Mouse (Mus musculus): ENCODE results near the gene Zfc3h1.

DNA sequence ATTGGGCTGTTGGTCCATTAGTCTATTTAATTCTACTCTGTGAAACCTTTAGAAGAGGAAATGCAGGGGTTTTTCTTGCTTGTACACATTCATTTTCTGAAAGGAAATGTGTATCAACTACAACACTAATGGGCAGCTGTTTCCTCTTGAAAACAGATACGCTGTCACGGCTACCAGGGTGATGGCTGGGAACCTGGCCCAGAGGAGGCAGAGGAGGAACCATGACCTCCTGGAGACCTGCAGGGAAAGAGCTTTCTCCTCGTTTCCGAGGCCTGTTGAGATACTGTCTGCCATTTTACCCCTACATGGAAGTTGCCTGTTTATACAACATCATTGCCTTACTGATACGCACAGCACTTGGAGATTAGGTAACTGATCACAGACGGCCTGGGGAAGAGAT, 81.0 kb downstream of the Zfc3h1 start:
- TF ChIP-seq GATA1 (IDR thresholded peaks at IDR 0.05; ENCODE audit: borderline replicate concordance, low read length) (no peak), FLI1 (IDR thresholded peaks at IDR 0.05; ENCODE audit: low read length) (no peak)
